Mouse (Mus musculus): Measurements from ENCODE around the gene Ggt1. TPM values are rescaled to one million over a fixed set of nuclear protein-coding genes. Genes with fewer than 3 reads are reported as not detected.

Ggt1 gene
- polyA plus RNA-seq, 1 experiment from 2014 or later: 0.75 TPM

DNA sequence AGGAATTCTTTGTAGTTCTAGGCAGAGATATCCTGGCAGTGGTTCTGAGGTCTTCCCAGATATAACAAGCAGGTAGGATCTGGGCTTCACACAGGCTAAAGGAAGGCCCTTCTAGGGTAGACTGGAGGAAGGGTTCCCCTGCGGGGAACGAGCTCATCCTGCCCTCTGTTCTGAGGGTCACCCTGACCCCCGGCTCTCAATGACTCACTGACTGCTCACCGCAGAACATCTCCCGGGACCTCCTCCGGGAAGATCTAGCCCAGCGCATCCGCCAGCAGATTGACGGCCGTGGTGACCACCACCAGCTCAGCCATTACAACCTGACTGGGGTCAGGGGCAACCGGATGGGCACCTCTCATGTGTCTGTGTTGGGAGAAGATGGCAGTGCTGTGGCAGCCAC is 47.6 kb downstream of the Ggt1 start:
- Histone ChIP-seq H3K27ac (replicated peaks; ENCODE audit: low read depth, low read length) (no peak overlapping the region), H3K4me2 (ENCODE audit: low read depth, severe bottlenecking) (no peak overlapping the region), H3K36me3 (ENCODE audit: control insufficient read depth, insufficient read depth, low read length) (no peaks in the 10 kb centered on the region), H3K9ac (ENCODE audit: low read length) (no peak overlapping the region), H3K9me3 (ENCODE audit: control insufficient read depth, low read length) (no peaks in the 10 kb centered on the region), H3K4me1 (ENCODE audit: control insufficient read depth, insufficient read depth, low read length) (no peaks in the 10 kb centered on the region), H3K27me3 (ENCODE audit: control insufficient read depth, insufficient read depth, low read length) (no peaks in the 10 kb centered on the region), H3K4me3 (ENCODE audit: low read depth, low read length) (no peak overlapping the region)
- DNase-seq (ENCODE audit: low spot score): no peak
- 92% methylated on average over 11 of the region's 11 CpGs for WGBS
- ATAC-seq (ENCODE audit: insufficient number of reproducible peaks, low FRiP score, low TSS enrichment, low read depth): no peak

DNA sequence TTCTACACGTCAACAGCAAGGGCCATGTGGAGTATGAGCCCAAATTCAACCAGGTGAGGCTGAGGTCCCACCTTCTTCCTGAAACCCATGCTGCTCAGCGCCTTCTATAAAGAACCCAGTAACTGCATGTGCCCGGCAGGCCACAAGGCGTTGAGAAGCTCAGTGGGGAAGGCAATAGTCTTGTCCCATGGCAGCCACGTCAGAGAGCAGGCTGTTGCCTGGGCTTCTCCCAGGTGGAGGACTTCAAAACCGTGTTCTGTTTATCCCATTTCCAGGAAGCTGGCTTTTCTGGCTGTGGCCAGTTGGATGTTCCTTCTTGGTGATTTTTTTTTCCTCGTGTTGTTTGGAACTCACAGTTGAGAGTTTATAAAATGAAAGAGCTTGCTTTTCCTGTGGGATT is 49.1 kb downstream of the Ggt1 start:
- ATAC-seq (ENCODE audit: insufficient number of reproducible peaks, low FRiP score, low TSS enrichment, low read depth) (no peak), DNase-seq (ENCODE audit: low spot score) (no peak)
- Histone ChIP-seq H3K9me3 (ENCODE audit: control insufficient read depth, low read length) (no peaks in the 10 kb centered on the region), H3K4me2 (ENCODE audit: low read depth, severe bottlenecking) (no peak overlapping the region), H3K4me1 (ENCODE audit: control insufficient read depth, insufficient read depth, low read length) (no peaks in the 10 kb centered on the region), H3K27me3 (ENCODE audit: control insufficient read depth, insufficient read depth, low read length) (no peaks in the 10 kb centered on the region), H3K4me3 (ENCODE audit: low read depth, low read length) (no peak overlapping the region), H3K27ac (replicated peaks; ENCODE audit: low read depth, low read length) (no peak overlapping the region), H3K36me3 (ENCODE audit: control insufficient read depth, insufficient read depth, low read length) (no peaks in the 10 kb centered on the region), H3K9ac (ENCODE audit: low read length) (no peak overlapping the region)
- 53% methylated on average over 7 of the region's 7 CpGs for WGBS

GRCm38 (mm10) chr10:75616044-75616443 is 54.6 kb downstream of the Ggt1 start:
- no peaks in the 10 kb centered on the region for H3K36me3 ChIP-seq (ENCODE audit: control insufficient read depth, insufficient read depth, low read length)
- ATAC-seq (ENCODE audit: insufficient number of reproducible peaks, low FRiP score, low TSS enrichment, low read depth): no peak
- WGBS: 93% methylated on average over 4 of the region's 4 CpGs

DNA sequence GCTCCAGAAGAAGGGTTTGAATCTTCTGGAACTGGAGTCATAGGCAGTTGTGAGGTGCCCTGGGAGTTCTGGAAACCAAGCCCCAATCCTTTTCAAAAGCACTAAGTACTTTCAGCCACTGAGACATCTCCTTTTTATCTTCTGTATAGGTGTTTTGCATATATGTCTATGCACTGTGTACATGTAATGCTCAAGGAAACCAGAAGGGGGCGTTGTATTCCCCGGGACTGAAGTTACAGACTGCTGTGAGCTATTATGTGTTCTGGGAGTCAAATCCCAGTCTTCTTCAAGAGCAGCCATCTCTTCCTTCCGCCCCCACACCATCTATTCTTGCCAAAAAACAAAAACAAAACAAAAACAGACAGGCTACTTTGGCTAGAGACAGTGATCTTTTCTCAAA is 59.4 kb downstream of the Ggt1 start:
- ATAC-seq (ENCODE audit: insufficient number of reproducible peaks, low FRiP score, low TSS enrichment, low read depth): no peak
- WGBS: 55% methylated on average over 3 of the region's 3 CpGs
- H3K36me3 ChIP-seq (ENCODE audit: control insufficient read depth, insufficient read depth, low read length): no peaks in the 10 kb centered on the region

More at GRCm38 (mm10) chr10:75616044-75616443, 54.6 kb downstream of the Ggt1 start:
- Histone ChIP-seq H3K9ac (ENCODE audit: low read length) (no peak overlapping the region), H3K9me3 (ENCODE audit: control insufficient read depth, low read length) (no peaks in the 10 kb centered on the region), H3K27ac (replicated peaks; ENCODE audit: low read depth, low read length) (no peak overlapping the region), H3K4me2 (ENCODE audit: low read depth, severe bottlenecking) (no peak overlapping the region), H3K4me1 (ENCODE audit: control insufficient read depth, insufficient read depth, low read length) (no peaks in the 10 kb centered on the region), H3K27me3 (ENCODE audit: control insufficient read depth, insufficient read depth, low read length) (no peaks in the 10 kb centered on the region), H3K4me3 (ENCODE audit: low read depth, low read length) (no peak overlapping the region)
- DNase-seq (ENCODE audit: low spot score): no peak

GRCm38 (mm10) chr10:75625920-75626319 is 64.5 kb downstream of the Ggt1 start:
- 61% methylated on average over 6 of the region's 6 CpGs for WGBS
- H3K27ac ChIP-seq (replicated peaks; ENCODE audit: low read depth, low read length): no peak overlapping the region

More for the DNA sequence above, 59.4 kb downstream of the Ggt1 start:
- Histone ChIP-seq H3K4me1 (ENCODE audit: control insufficient read depth, insufficient read depth, low read length) (no peaks in the 10 kb centered on the region), H3K4me3 (ENCODE audit: low read depth, low read length) (no peak overlapping the region), H3K27ac (replicated peaks; ENCODE audit: low read depth, low read length) (no peak overlapping the region), H3K27me3 (ENCODE audit: control insufficient read depth, insufficient read depth, low read length) (no peaks in the 10 kb centered on the region), H3K9ac (ENCODE audit: low read length) (no peak overlapping the region), H3K4me2 (ENCODE audit: low read depth, severe bottlenecking) (no peak overlapping the region), H3K9me3 (ENCODE audit: control insufficient read depth, low read length) (no peaks in the 10 kb centered on the region)
- DNase-seq (ENCODE audit: low spot score): no peak

GRCm38 (mm10) chr10:75626991-75627390 is 65.6 kb downstream of the Ggt1 start:
- DNase-seq (ENCODE audit: low spot score) (no peak), ATAC-seq (ENCODE audit: insufficient number of reproducible peaks, low FRiP score, low TSS enrichment, low read depth) (no peak)
- Histone ChIP-seq H3K4me1 (ENCODE audit: control insufficient read depth, insufficient read depth, low read length) (no peaks in the 10 kb centered on the region), H3K36me3 (ENCODE audit: control insufficient read depth, insufficient read depth, low read length) (no peaks in the 10 kb centered on the region), H3K27me3 (ENCODE audit: control insufficient read depth, insufficient read depth, low read length) (no peaks in the 10 kb centered on the region), H3K9ac (ENCODE audit: low read length) (no peak overlapping the region), H3K27ac (replicated peaks; ENCODE audit: low read depth, low read length) (no peak overlapping the region), H3K4me3 (ENCODE audit: low read depth, low read length) (no peak overlapping the region), H3K4me2 (ENCODE audit: low read depth, severe bottlenecking) (no peak overlapping the region), H3K9me3 (ENCODE audit: control insufficient read depth, low read length) (no peaks in the 10 kb centered on the region)
- WGBS: 69% methylated on average over 3 of the region's 3 CpGs

More at GRCm38 (mm10) chr10:75625920-75626319, 64.5 kb downstream of the Ggt1 start:
- Histone ChIP-seq H3K27me3 (ENCODE audit: control insufficient read depth, insufficient read depth, low read length) (no peaks in the 10 kb centered on the region), H3K4me1 (ENCODE audit: control insufficient read depth, insufficient read depth, low read length) (no peaks in the 10 kb centered on the region), H3K9ac (ENCODE audit: low read length) (no peak overlapping the region), H3K36me3 (ENCODE audit: control insufficient read depth, insufficient read depth, low read length) (no peaks in the 10 kb centered on the region), H3K4me3 (ENCODE audit: low read depth, low read length) (no peak overlapping the region), H3K9me3 (ENCODE audit: control insufficient read depth, low read length) (no peaks in the 10 kb centered on the region), H3K4me2 (ENCODE audit: low read depth, severe bottlenecking) (no peak overlapping the region)
- ATAC-seq (ENCODE audit: insufficient number of reproducible peaks, low FRiP score, low TSS enrichment, low read depth): no peak
- no peak for DNase-seq (ENCODE audit: low spot score)

DNA sequence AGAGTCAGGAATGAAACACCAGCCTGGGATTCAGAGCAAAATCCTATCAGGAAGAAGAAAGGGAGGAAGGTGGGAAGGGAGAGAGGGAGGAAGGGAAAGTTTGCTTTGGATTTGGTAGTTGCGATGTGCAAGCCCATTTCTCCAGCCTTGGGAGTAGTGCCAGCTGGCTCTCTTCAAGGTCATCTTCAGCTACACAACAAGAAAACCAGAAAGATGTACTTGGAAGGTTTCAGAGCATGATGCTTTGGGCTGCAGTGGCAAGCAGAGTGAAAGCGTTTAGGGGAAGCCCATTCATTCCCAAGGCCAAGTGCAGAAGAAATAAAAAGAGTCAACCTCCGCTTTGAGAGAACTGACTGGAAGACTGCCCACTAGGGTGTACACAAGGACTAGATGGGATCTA is 66.1 kb downstream of the Ggt1 start:
- ATAC-seq (ENCODE audit: insufficient number of reproducible peaks, low FRiP score, low TSS enrichment, low read depth) (no peak), DNase-seq (ENCODE audit: low spot score) (no peak)
- H3K4me3 ChIP-seq (ENCODE audit: low read depth, low read length): no peak overlapping the region
- H3K36me3 ChIP-seq (ENCODE audit: control insufficient read depth, insufficient read depth, low read length): no peaks in the 10 kb centered on the region
- 92% methylated on average over 3 of the region's 3 CpGs for WGBS
- no peak overlapping the region for H3K9ac ChIP-seq (ENCODE audit: low read length)
- no peaks in the 10 kb centered on the region for H3K9me3 ChIP-seq (ENCODE audit: control insufficient read depth, low read length)
- no peak overlapping the region for H3K27ac ChIP-seq (replicated peaks; ENCODE audit: low read depth, low read length)
- H3K27me3 ChIP-seq (ENCODE audit: control insufficient read depth, insufficient read depth, low read length): no peaks in the 10 kb centered on the region
- H3K4me1 ChIP-seq (ENCODE audit: control insufficient read depth, insufficient read depth, low read length): no peaks in the 10 kb centered on the region
- no peak overlapping the region for H3K4me2 ChIP-seq (ENCODE audit: low read depth, severe bottlenecking)

- Histone ChIP-seq H3K4me3 (ENCODE audit: low read depth, low read length) (no peak overlapping the region), H3K4me1 (ENCODE audit: control insufficient read depth, insufficient read depth, low read length) (no peaks in the 10 kb centered on the region), H3K27ac (replicated peaks; ENCODE audit: low read depth, low read length) (no peak overlapping the region), H3K9me3 (ENCODE audit: control insufficient read depth, low read length) (no peaks in the 10 kb centered on the region), H3K4me2 (ENCODE audit: low read depth, severe bottlenecking) (no peak overlapping the region), H3K9ac (ENCODE audit: low read length) (no peak overlapping the region), H3K36me3 (ENCODE audit: control insufficient read depth, insufficient read depth, low read length) (no peaks in the 10 kb centered on the region), H3K27me3 (ENCODE audit: control insufficient read depth, insufficient read depth, low read length) (no peaks in the 10 kb centered on the region)
- 67% methylated on average over 5 of the region's 5 CpGs for WGBS
- no peak for ATAC-seq (ENCODE audit: insufficient number of reproducible peaks, low FRiP score, low TSS enrichment, low read depth)
- DNase-seq (ENCODE audit: low spot score): no peak
These were observed 71.2 kb downstream of the Ggt1 start for GRCm38 (mm10) chr10:75632633-75633032.

GRCm38 (mm10) chr10:75633048-75633447 is 71.6 kb downstream of the Ggt1 start:
- Histone ChIP-seq H3K36me3 (ENCODE audit: control insufficient read depth, insufficient read depth, low read length) (no peaks in the 10 kb centered on the region), H3K4me1 (ENCODE audit: control insufficient read depth, insufficient read depth, low read length) (no peaks in the 10 kb centered on the region), H3K9me3 (ENCODE audit: control insufficient read depth, low read length) (no peaks in the 10 kb centered on the region), H3K27me3 (ENCODE audit: control insufficient read depth, insufficient read depth, low read length) (no peaks in the 10 kb centered on the region), H3K27ac (replicated peaks; ENCODE audit: low read depth, low read length) (no peak overlapping the region), H3K9ac (ENCODE audit: low read length) (no peak overlapping the region), H3K4me2 (ENCODE audit: low read depth, severe bottlenecking) (no peak overlapping the region), H3K4me3 (ENCODE audit: low read depth, low read length) (no peak overlapping the region)
- DNase-seq (ENCODE audit: low spot score): no peak
- no peak for ATAC-seq (ENCODE audit: insufficient number of reproducible peaks, low FRiP score, low TSS enrichment, low read depth)
- 85% methylated on average over 5 of the region's 5 CpGs for WGBS
